Mouse (Mus musculus) forebrain, embryonic 11.5 days (tissue): Measurements from ENCODE around the gene Jtb. TPM values are rescaled to one million over a fixed set of nuclear protein-coding genes. Genes with fewer than 3 reads are reported as not detected.
"Not testable (repeated sequence)": the region's sequence is repeated elsewhere in the genome, so short reads cannot be mapped to it uniquely, and the experiment has no call there.

Experiments
- ATAC-seq: fragments of 200-750 bp; cut with Nextera tagmentation; replicated peaks from 2 replicates; pipeline ENCODE4 v1.8.0; 2017; ENCODE audit warnings: moderate TSS enrichment; ENCODE audit not compliant: low FRiP score
- DNase-seq: peaks from one replicate; pipeline ENCODE4 v3.0.0-alpha.2; 2017; ENCODE audit warnings: low spot score
- H3K27ac ChIP-seq: fragments of 300-500 bp; sonication (generic); 2 replicates; pipeline ENCODE4 v1.5.1; 2014; ENCODE audit warnings: low read depth, low read length
- H3K27me3 ChIP-seq: fragments of 300-500 bp; sonication (generic); 2 replicates; pipeline ENCODE4 v1.6.1; 2014; ENCODE audit warnings: mild to moderate bottlenecking, low read length, mixed read lengths; ENCODE audit not compliant: control insufficient read depth, insufficient read depth
- H3K36me3 ChIP-seq: fragments of 300-500 bp; sonication (generic); 2 replicates; pipeline ENCODE4 v1.6.1; 2014; ENCODE audit warnings: mild to moderate bottlenecking, low read length, moderate library complexity, mixed read lengths; ENCODE audit not compliant: control insufficient read depth, insufficient read depth
- H3K4me1 ChIP-seq: fragments of 300-500 bp; sonication (generic); replicated peaks from 2 replicates; pipeline ENCODE4 v1.6.1; 2014; ENCODE audit warnings: low read length, mixed read lengths; ENCODE audit not compliant: control insufficient read depth, insufficient read depth
- H3K4me2 ChIP-seq: fragments of 300-500 bp; sonication (generic); 2 replicates; pipeline ENCODE4 v1.6.1; 2014; ENCODE audit warnings: low read depth, mild to moderate bottlenecking, low read length, moderate library complexity, mixed read lengths; ENCODE audit not compliant: severe bottlenecking
- H3K4me3 ChIP-seq: fragments of 300-500 bp; sonication (generic); 2 replicates; pipeline ENCODE4 v1.5.1; 2014; ENCODE audit warnings: low read depth, low read length
- H3K9ac ChIP-seq: fragments of 300-500 bp; sonication (generic); 2 replicates; pipeline ENCODE4 v1.6.1; 2014; ENCODE audit warnings: low read length
- H3K9me3 ChIP-seq: fragments of 300-500 bp; sonication (generic); 2 replicates; pipeline ENCODE4 v1.6.1; 2016; ENCODE audit warnings: low read length, mixed read lengths; ENCODE audit not compliant: control insufficient read depth
- WGBS: fragments of 180-500 bp; shearing (Covaris S2); extraction: QIAGEN DNeasy Blood & Tissue Kit; methylation state at CpG from one replicate; pipeline ENCODE4 v1.1.7; 2014; 5-methylcytosine and 5-hydroxymethylcytosine counted together
- polyA plus RNA-seq: library from polyadenylated mRNA; unstranded; fragments of >200 nt; fragmentation: Nextera tagmentation; extraction: Ambion mirVana; gene quantifications from 2 replicates; pipeline ENCODE4 v1.2.1, GENCODE M21; 2014

Gene Jtb
- polyA plus RNA-seq, 1 experiment from 2014 or later = 110 TPM

DNA sequence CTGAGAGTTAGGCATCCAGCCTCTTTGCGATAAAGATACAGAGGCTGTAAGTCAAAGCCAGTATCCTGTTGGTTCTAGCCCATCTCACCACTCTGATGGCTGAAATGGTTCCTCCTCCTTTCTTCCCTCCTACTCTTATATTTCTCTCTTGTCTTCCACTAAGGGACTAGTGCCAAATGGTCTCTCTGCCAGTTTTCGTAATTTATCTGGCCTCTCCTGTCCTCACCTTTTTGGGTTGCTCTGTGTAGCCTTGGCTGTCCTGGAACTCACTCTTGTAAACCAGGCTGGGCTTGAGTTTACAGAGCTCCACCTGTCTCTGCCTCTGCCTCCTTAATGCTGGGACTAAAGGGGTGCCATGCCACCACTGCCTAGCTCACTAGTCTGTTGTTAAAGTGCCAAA, 21.3 kb downstream of the Jtb start:
- H3K9me3 ChIP-seq, H3K27ac ChIP-seq, H3K4me2 ChIP-seq, H3K4me3 ChIP-seq, DNase-seq, ATAC-seq, H3K27me3 ChIP-seq, H3K36me3 ChIP-seq, H3K9ac ChIP-seq: not testable (repeated sequence)
- 98% methylated on average over 2 of the region's 2 CpGs for WGBS
- H3K4me1 ChIP-seq = peaks cover 10% of the 10 kb centered on the region

DNA sequence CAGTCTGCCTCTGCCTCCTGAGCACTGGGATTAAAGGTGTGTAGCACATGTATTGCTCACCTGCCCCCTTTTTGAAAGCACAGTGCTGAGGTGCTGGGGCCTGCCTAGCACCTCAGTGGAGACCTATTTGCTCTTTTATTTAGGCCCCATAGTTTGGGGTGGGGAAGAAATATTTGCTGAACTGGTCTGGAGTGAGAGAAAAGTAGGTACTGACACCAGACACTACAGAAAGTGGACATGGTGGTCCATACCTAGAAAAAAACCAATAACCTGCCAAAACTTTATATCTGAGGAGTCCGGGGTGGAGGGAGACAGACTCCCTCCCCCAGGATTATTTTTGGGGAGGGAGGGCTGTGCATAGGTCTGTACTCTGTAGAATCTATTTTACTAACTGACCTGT, 21.8 kb downstream of the Jtb start:
- peaks cover 10% of the 10 kb centered on the region for H3K4me1 ChIP-seq
- H3K4me2 ChIP-seq, H3K27ac ChIP-seq, H3K27me3 ChIP-seq, H3K9me3 ChIP-seq, H3K4me3 ChIP-seq, H3K9ac ChIP-seq, H3K36me3 ChIP-seq, DNase-seq: not testable (repeated sequence)
- 86% methylated on average over 1 of the region's 1 CpGs for WGBS
- ATAC-seq = peak; percentile 3; the same call in 1 of the 2 replicates

DNA sequence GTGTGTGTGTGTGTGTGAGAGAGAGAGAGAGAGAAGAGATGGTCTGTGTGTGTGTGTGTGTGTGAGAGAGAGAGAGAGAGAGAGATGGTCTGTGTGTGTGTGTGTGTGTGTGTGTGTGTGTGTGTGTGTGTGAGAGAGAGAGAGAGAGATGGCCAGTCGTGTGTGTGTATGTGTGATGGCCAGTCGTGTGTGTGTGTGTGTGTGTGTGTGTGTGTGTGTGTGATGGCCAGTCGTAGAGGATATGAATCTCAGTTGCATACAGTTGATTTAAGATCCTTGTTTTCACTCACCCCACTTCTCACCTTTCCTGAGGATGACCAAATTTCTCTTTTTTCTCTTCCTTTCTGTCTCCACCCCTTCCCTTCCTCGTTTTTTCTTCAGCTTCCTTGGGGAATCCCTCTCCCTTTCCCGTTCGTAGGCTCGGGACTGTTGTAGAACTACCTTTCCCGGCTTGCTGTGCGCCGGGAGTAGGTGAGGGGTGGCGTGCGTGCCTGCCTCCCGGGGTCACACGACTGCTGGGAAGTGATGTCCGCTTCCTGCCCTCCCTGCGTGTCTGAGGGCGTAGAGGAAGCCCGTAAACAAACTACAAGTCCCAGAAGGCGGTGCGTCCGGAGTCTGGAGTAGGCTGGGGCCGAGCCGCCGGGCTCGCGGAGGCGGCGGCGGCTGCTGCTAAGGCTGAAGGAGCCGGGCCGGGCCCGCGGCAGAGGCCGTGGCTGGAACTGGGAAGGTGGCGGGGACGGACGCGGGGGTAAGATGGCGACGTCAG, 22.4 kb downstream of the Jtb start, which contains the start of gene Crtc2:
Crtc2 (plus strand) TSS at position 511 of the 766 bp plus-strand sequence.
- Histone ChIP-seq H3K4me2 (peak within 1 kb of the TSS; percentile 84), H3K36me3 (peaks cover 4% of the 10 kb centered on the region; the same call in 1 of the 2 replicates), H3K4me1 (peaks cover 6% of the 10 kb centered on the region), H3K27ac (peak within 1 kb of the TSS; percentile 78), H3K9me3 (no peaks in the 10 kb centered on the region), H3K9ac (peak within 1 kb of the TSS; percentile 84), H3K27me3 (no peaks in the 10 kb centered on the region), H3K4me3 (peak within 1 kb of the TSS; percentile 86)
- peak; percentile 97 for ATAC-seq
- 1% methylated on average over 40 of the region's 40 CpGs for WGBS
- peak; percentile 97 for DNase-seq

DNA sequence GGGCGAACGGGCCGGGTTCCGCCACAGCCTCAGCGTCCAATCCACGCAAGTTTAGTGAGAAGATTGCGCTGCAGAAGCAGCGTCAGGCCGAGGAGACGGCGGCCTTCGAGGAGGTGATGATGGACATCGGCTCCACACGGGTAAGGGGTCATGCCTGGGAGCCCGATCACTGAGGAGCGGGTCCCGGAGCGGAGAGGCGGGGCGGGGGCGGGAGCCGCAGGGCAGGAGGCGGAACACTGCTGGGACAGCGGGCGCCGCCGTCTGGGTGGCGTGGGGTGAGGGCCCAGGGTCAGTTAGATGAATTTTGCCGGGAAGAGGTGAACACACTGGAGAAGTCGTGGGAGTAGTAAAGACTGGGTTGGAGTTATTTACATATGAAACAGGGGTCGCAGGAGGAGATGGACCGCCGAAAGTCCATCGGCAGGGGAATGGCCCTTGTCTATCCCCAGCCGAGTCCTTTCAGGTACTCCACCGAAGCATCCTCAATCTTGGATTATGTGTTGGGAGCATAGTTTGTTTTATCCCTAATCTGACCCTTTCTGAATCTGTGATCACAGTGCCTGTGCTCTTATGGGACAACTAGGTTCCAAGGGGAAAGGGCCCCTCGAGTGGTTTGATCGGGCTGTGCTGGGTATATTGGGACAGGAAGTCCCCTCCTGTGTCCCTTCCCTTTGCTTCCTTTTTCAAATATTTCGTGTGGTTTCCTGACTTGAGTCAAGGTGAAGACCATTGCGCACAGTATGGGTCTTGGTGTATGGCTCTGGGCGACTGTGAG, 23.2 kb downstream of the Jtb start:
- Histone ChIP-seq H3K4me3 (peak overlapping the region; percentile 86), H3K4me2 (peak overlapping the region; percentile 84), H3K4me1 (peaks cover 5% of the 10 kb centered on the region), H3K27me3 (no peaks in the 10 kb centered on the region), H3K9ac (peak overlapping the region; percentile 84), H3K9me3 (no peaks in the 10 kb centered on the region), H3K27ac (peak overlapping the region; percentile 78), H3K36me3 (peaks cover 4% of the 10 kb centered on the region; the same call in 1 of the 2 replicates)
- ATAC-seq (peak; percentile 74), DNase-seq (no peak)
- under 1% methylated on average over 41 of the region's 41 CpGs for WGBS

DNA sequence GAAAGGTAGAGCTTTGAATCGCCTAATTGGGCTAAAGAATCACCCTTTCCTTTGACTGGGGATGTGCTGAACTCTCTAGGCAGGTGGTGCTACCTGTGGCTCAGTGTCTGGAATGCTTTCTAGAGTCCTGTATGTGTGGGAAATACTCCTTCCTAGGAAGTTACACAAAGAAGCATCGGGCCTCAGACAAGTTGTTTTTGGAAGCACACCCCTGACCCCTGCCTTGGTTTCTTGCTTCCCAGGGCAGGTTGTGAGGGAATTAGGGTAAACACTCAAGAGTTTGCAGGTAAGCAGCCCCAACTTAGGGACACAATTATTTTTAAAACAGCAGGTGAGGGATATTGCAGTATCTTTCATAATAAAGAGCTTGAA, 23.8 kb downstream of the Jtb start:
- ATAC-seq = no peak
- H3K27me3 ChIP-seq = no peaks in the 10 kb centered on the region
- no peak for DNase-seq
- H3K4me3 ChIP-seq = peak overlapping the region; percentile 86
- H3K4me1 ChIP-seq = peaks cover 5% of the 10 kb centered on the region
- H3K27ac ChIP-seq = no peak overlapping the region
- H3K4me2 ChIP-seq = peak overlapping the region; percentile 84
- peaks cover 7% of the 10 kb centered on the region; the same call in 1 of the 2 replicates for H3K36me3 ChIP-seq
- H3K9me3 ChIP-seq = no peaks in the 10 kb centered on the region
- 24% methylated on average over 2 of the region's 2 CpGs for whole genome bisulfite sequencing
- H3K9ac ChIP-seq = peak overlapping the region; percentile 84

DNA sequence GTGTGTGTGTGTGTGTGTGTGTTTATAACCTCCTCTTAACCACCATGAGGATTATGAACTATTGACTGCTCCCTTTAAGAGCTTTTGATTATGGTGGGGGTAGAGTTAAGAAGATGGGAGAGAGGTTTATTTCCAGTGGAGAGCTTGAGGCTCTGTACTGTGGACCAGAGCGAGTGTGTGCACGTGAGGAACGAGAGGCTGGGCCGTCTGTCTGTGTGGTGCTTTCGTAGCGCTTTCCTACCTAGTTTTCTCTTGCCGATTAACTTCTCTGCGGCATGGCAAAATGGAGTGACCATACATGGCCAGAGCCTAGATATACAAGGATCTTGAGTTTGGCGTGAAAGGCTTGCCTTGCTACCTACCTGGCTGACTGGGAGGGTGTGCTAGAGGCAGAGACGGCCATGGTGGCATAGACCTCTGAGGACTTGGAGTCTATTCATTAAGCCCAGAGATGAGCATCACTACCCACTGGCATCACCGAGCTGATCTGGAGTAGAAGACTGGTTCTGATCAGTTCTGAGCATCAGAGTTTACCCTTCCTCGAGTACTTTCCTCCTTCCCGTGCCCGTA, 24.5 kb downstream of the Jtb start:
- H3K9ac ChIP-seq = no peak overlapping the region
- peaks cover 12% of the 10 kb centered on the region; the same call in 1 of the 2 replicates for H3K36me3 ChIP-seq
- WGBS = 92% methylated on average over 14 of the region's 14 CpGs
- H3K9me3 ChIP-seq = no peaks in the 10 kb centered on the region
- H3K27me3 ChIP-seq = no peaks in the 10 kb centered on the region
- no peak overlapping the region for H3K4me3 ChIP-seq
- no peak overlapping the region; the same call in 1 of the 2 replicates for H3K4me2 ChIP-seq
- H3K27ac ChIP-seq = no peak overlapping the region
- peaks cover 5% of the 10 kb centered on the region for H3K4me1 ChIP-seq
- ATAC-seq (no peak), DNase-seq (no peak)

DNA sequence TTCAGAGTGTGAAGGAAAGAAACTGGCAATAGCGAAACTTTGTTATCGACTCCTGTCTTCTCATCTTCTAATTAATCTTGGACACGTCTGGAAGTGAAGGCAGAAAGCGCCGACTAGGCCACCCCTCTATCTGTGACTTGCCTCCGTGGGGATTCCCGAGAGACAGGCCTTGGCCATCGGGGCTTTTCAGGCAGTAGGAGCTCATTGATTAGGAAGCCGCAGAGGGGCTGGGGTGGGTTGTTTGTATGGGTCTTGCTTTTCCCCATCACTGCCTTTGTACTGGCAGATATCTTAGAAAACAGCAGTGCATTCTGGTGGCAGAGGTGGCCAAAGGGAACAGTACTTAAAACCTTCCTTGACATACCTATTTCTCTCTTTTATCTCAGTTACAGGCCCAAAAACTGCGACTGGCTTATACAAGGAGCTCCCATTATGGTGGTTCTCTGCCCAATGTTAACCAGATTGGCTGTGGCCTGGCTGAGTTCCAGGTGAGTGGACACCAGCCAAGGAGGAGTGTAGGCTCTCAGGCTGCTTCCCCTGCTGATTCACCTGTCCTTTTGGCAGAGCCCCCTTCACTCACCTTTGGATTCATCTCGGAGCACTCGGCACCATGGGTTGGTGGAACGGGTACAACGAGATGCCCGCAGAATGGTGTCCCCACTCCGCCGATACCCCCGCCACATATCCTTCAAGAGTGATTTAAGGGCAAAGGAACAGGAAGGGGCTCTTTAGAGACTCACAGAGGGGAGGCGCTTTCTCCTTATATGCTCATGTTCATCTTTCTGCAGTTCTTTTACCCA, 25.5 kb downstream of the Jtb start:
- no peaks in the 10 kb centered on the region for H3K27me3 ChIP-seq
- H3K4me3 ChIP-seq = no peak overlapping the region
- WGBS = 92% methylated on average over 19 of the region's 19 CpGs
- peaks cover 5% of the 10 kb centered on the region for H3K4me1 ChIP-seq
- DNase-seq (no peak), ATAC-seq (no peak)
- no peak overlapping the region for H3K27ac ChIP-seq
- H3K4me2 ChIP-seq = no peak overlapping the region
- H3K36me3 ChIP-seq = peaks cover 12% of the 10 kb centered on the region; the same call in 1 of the 2 replicates
- no peak overlapping the region for H3K9ac ChIP-seq
- no peaks in the 10 kb centered on the region for H3K9me3 ChIP-seq

DNA sequence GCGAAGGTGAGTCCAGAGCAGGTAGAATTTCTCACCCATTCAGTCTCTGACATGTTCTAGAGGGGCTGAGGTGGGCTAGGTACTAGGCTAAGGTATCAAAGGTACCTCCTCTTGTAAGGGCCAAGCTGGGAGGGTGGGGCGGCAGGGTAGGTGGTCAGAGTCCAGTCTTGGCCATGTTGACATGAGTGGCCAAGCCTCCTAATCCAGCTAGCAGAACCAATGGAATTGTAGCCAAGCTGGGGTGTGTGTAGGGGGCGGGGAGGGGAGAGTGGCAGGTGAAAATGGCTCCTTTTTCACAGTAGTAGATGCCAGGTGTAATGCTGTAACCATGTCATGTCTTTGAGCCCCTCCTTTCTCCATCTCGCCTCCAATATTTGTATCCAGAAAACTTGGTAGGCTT, 27.1 kb downstream of the Jtb start:
- Histone ChIP-seq H3K9me3 (no peaks in the 10 kb centered on the region), H3K27me3 (no peaks in the 10 kb centered on the region), H3K9ac (no peak overlapping the region), H3K4me3 (no peak overlapping the region), H3K4me1 (peaks cover 5% of the 10 kb centered on the region), H3K36me3 (peaks cover 12% of the 10 kb centered on the region; the same call in 1 of the 2 replicates), H3K27ac (no peak overlapping the region), H3K4me2 (no peak overlapping the region)
- ATAC-seq = no peak
- no peak for DNase-seq
- WGBS = 90% methylated on average over 4 of the region's 4 CpGs
